Mouse (Mus musculus) hindbrain, embryonic 14.5 days (tissue): Measurements from ENCODE around the gene St8sia2. TPM values are rescaled to one million over a fixed set of nuclear protein-coding genes. Genes with fewer than 3 reads are reported as not detected.

ENCODE experiments used
- ATAC-seq: fragments of 200-750 bp; cut with Nextera tagmentation; 2 replicates; pipeline ENCODE4 v1.8.0; 2017; ENCODE audit warnings: moderate number of reproducible peaks, mild to moderate bottlenecking, moderate TSS enrichment, moderate library complexity; ENCODE audit not compliant: low FRiP score
- DNase-seq: peaks from one replicate; pipeline ENCODE4 v3.0.0-alpha.2; 2015; ENCODE audit warnings: low spot score
- H3K27ac ChIP-seq: fragments of 300-500 bp; sonication (generic); 2 replicates; pipeline ENCODE4 v1.5.1; 2014; ENCODE audit warnings: mild to moderate bottlenecking, moderate library complexity
- H3K27me3 ChIP-seq: fragments of 300-500 bp; sonication (generic); 2 replicates; pipeline ENCODE4 v1.6.1; 2014; ENCODE audit warnings: mild to moderate bottlenecking, low read length, mixed read lengths; ENCODE audit not compliant: control insufficient read depth, insufficient read depth
- H3K36me3 ChIP-seq: fragments of 300-500 bp; sonication (generic); replicated peaks from 2 replicates; pipeline ENCODE4 v1.6.1; 2014; ENCODE audit not compliant: control insufficient read depth, insufficient read depth
- H3K4me1 ChIP-seq: fragments of 300-500 bp; sonication (generic); replicated peaks from 2 replicates; pipeline ENCODE4 v1.6.1; 2014; ENCODE audit warnings: antibody characterized with exemption, low read length, mixed read lengths; ENCODE audit not compliant: control insufficient read depth, insufficient read depth
- H3K4me2 ChIP-seq: fragments of 300-500 bp; sonication (generic); replicated peaks from 2 replicates; pipeline ENCODE4 v1.6.1; 2014; ENCODE audit warnings: mild to moderate bottlenecking, moderate library complexity
- H3K4me3 ChIP-seq: fragments of 300-500 bp; sonication (generic); replicated peaks from 2 replicates; pipeline ENCODE4 v1.5.1; 2014; ENCODE audit warnings: mild to moderate bottlenecking, low read length
- H3K9ac ChIP-seq: fragments of 300-500 bp; sonication (generic); 2 replicates; pipeline ENCODE4 v1.6.1; 2014
- H3K9me3 ChIP-seq: fragments of 300-500 bp; sonication (generic); 2 replicates; pipeline ENCODE4 v1.6.1; 2016; ENCODE audit warnings: low read length; ENCODE audit not compliant: control insufficient read depth
- WGBS: fragments of 180-500 bp; shearing (Covaris S2); extraction: QIAGEN DNeasy Blood & Tissue Kit; methylation state at CpG from one replicate; pipeline ENCODE4 v1.1.7; 2014; 5-methylcytosine and 5-hydroxymethylcytosine counted together
- polyA plus RNA-seq: library from polyadenylated mRNA; unstranded; fragments of >200 nt; fragmentation: Nextera tagmentation; extraction: Ambion mirVana; gene quantifications from 2 replicates; pipeline ENCODE4 v1.2.1, GENCODE M21; 2014

The St8sia2 gene
- polyA plus RNA-seq, 1 experiment from 2014 or later, result 104 TPM

- 84% methylated on average over 8 of the region's 8 CpGs for WGBS
- no peaks in the 10 kb centered on the region for H3K9me3 ChIP-seq
- no peaks in the 10 kb centered on the region for H3K27me3 ChIP-seq
- peaks cover 38% of the 10 kb centered on the region for H3K36me3 ChIP-seq
- peaks cover 26% of the 10 kb centered on the region for H3K4me1 ChIP-seq
- no peak overlapping the region for H3K27ac ChIP-seq
- H3K4me2 ChIP-seq, result no peak overlapping the region
- DNase-seq, result no peak
- no peak overlapping the region for H3K9ac ChIP-seq
- no peak for ATAC-seq
- H3K4me3 ChIP-seq, result no peak overlapping the region
Measured at GRCm38 (mm10) chr7:73939236-73939635, 74.3 kb downstream of the St8sia2 start.

DNA sequence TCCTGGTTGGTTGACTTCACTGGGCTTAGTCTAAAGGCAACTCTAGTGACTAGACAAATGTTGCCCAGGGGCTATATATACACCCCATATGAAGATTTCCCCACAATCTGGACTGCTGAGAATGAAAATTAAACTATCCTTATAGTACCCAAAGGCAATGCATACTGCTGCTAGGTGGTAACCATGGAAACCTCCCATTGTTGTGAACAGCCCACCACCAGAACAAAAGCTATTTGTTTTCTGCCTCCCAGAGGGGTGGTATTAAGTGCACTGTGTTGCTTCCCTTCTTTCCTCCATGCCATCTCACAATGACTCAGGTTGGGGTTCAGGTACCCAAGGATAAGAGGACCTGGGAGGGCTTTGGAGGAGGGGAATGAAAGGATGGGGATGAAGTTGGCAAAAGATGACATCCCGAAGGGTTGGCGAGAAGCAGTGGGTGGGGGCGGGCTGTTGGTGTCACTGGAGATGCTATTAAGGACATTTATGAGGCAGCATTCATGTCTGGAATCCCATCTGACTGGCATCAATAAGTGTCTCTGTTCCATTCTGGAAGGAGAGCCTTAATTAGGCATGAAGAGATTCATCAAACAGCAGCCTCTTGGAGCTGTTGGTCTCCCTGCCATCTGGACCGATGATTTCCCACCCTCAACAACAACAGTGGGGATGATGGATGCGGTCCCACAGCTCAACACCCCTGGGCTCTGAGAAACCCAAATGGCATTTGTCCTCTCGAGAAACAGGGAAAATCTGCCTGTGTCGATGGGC is 75.3 kb downstream of the St8sia2 start:
- peak; percentile 52 for ATAC-seq
- Histone ChIP-seq H3K4me1 (peaks cover 26% of the 10 kb centered on the region), H3K9me3 (no peaks in the 10 kb centered on the region), H3K27ac (peak overlapping the region; percentile 58), H3K36me3 (peaks cover 28% of the 10 kb centered on the region), H3K4me3 (no peak overlapping the region), H3K27me3 (no peaks in the 10 kb centered on the region), H3K4me2 (no peak overlapping the region), H3K9ac (no peak overlapping the region)
- 35% methylated on average over 7 of the region's 7 CpGs for WGBS
- DNase-seq, result no peak

- H3K4me3 ChIP-seq, result no peak overlapping the region
- no peak overlapping the region for H3K9ac ChIP-seq
- DNase-seq, result no peak
- no peaks in the 10 kb centered on the region for H3K9me3 ChIP-seq
- H3K36me3 ChIP-seq, result peaks cover 12% of the 10 kb centered on the region
- 40% methylated on average over 3 of the region's 3 CpGs for WGBS
- H3K4me2 ChIP-seq, result no peak overlapping the region
- no peaks in the 10 kb centered on the region for H3K27me3 ChIP-seq
- ATAC-seq, result no peak
- H3K4me1 ChIP-seq, result peaks cover 13% of the 10 kb centered on the region
- no peak overlapping the region for H3K27ac ChIP-seq
Measured at GRCm38 (mm10) chr7:73936119-73936518, 77.4 kb downstream of the St8sia2 start.

DNA sequence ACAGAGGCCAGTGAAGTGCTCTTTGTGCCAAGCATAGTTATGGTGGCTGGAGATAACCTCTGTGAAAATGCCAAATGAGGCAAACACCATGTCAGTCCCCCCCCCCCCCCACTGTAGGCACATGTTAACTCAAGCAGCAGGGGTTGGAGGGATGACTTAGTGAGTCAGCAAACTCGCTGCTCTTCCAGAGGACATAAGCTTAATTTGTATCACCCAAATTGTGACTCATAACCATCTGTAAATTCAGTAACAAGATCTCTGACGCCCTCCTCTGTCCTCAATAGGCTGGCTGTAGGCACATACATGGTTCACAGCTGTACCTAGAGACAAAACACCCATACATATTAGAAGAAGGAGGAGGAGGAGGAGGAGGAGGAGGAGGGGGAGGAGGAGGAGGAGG is 77.8 kb downstream of the St8sia2 start:
- H3K9ac ChIP-seq, result no peak overlapping the region
- H3K4me3 ChIP-seq, result no peak overlapping the region
- H3K9me3 ChIP-seq, result no peaks in the 10 kb centered on the region
- WGBS, result 61% methylated on average over 2 of the region's 2 CpGs
- H3K27ac ChIP-seq, result no peak overlapping the region
- H3K36me3 ChIP-seq, result peaks cover 9% of the 10 kb centered on the region
- DNase-seq (no peak), ATAC-seq (no peak)
- H3K4me1 ChIP-seq, result peaks cover 9% of the 10 kb centered on the region
- no peaks in the 10 kb centered on the region for H3K27me3 ChIP-seq
- no peak overlapping the region for H3K4me2 ChIP-seq

DNA sequence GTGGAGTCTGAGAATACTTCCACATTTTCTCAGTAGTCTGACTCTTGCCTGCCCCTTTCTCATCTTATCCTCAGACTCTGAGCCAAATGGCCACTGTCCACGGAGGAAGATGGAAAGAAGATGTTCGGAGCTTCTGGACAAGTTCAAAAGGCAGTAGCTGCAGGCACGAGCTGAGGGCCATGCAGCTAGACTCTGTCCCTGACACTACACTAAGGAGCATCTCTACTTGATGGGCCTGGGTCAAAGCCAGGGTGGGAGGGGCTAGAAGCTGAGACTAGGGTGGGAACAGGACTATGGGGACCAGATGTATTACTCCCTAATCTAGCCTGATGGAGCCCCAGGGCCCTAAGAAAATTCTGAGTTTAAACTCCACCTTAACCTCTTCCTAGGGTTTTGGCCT is 80.5 kb downstream of the St8sia2 start:
- Histone ChIP-seq H3K9me3 (no peaks in the 10 kb centered on the region), H3K27ac (no peak overlapping the region), H3K9ac (no peak overlapping the region), H3K36me3 (no peaks in the 10 kb centered on the region), H3K4me1 (peaks cover under 1% of the 10 kb centered on the region; the same call in 1 of the 2 replicates), H3K4me2 (no peak overlapping the region), H3K4me3 (no peak overlapping the region), H3K27me3 (no peaks in the 10 kb centered on the region)
- 81% methylated on average over 3 of the region's 3 CpGs for WGBS
- no peak for ATAC-seq
- DNase-seq, result no peak

GRCm38 (mm10) chr7:73920921-73921485 is 92.5 kb downstream of the St8sia2 start:
- H3K27ac ChIP-seq, result no peak overlapping the region
- H3K4me2 ChIP-seq, result 0 out of 2 replicates have a peak overlapping the region, but pooled peaks have one; percentile 1
- H3K9ac ChIP-seq, result no peak overlapping the region
- no peak for DNase-seq
- H3K36me3 ChIP-seq, result no peaks in the 10 kb centered on the region
- H3K27me3 ChIP-seq, result no peaks in the 10 kb centered on the region
- H3K4me3 ChIP-seq, result no peak overlapping the region
- H3K9me3 ChIP-seq, result no peaks in the 10 kb centered on the region
- no peak for ATAC-seq
- H3K4me1 ChIP-seq, result peaks cover 18% of the 10 kb centered on the region
- WGBS, result 34% methylated on average over 16 of the region's 16 CpGs

- DNase-seq, result peak; percentile 74
- Histone ChIP-seq H3K9me3 (no peaks in the 10 kb centered on the region), H3K27me3 (no peaks in the 10 kb centered on the region), H3K4me3 (no peak overlapping the region), H3K27ac (peak overlapping the region; percentile 33), H3K4me2 (no peak overlapping the region), H3K9ac (no peak overlapping the region), H3K36me3 (no peaks in the 10 kb centered on the region), H3K4me1 (peaks cover 18% of the 10 kb centered on the region)
- WGBS, result 28% methylated on average over 9 of the region's 9 CpGs
- peak; percentile 84 for ATAC-seq
Measured at GRCm38 (mm10) chr7:73917633-73918311, 95.7 kb downstream of the St8sia2 start.

GRCm38 (mm10) chr7:73911899-73912298 is 101.6 kb downstream of the St8sia2 start:
- no peaks in the 10 kb centered on the region for H3K36me3 ChIP-seq
- H3K27ac ChIP-seq, result no peak overlapping the region
- no peaks in the 10 kb centered on the region; the same call in 1 of the 2 replicates for H3K4me1 ChIP-seq
- no peaks in the 10 kb centered on the region for H3K27me3 ChIP-seq
- H3K9me3 ChIP-seq, result no peaks in the 10 kb centered on the region
- H3K4me2 ChIP-seq, result no peak overlapping the region
- no peak for DNase-seq
- 37% methylated on average over 4 of the region's 4 CpGs for whole genome bisulfite sequencing
- H3K4me3 ChIP-seq, result no peak overlapping the region
- no peak overlapping the region for H3K9ac ChIP-seq
- ATAC-seq, result no peak

DNA sequence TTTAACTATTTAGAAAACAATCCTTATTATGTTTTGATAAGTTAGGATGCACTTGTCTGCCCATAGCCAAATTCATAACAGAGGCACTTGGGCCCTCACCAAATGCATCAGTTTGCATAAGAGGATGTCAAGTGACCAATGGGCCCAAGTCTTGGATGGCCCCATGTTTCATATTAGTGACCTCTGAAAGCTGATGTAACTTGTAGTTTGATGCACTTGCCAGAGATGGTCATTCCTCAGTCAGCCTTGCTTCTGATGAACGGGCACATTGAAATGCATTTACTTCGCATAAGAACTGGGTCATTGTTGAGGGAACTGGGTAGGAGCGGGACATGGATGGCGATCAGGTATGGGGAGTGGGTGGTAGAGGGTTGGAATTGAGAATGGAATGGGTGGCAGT is 102.6 kb downstream of the St8sia2 start:
- ATAC-seq, result no peak
- 88% methylated on average over 4 of the region's 4 CpGs for WGBS
- H3K36me3 ChIP-seq, result no peaks in the 10 kb centered on the region
- H3K4me2 ChIP-seq, result no peak overlapping the region
- H3K9ac ChIP-seq, result no peak overlapping the region
- no peaks in the 10 kb centered on the region for H3K27me3 ChIP-seq
- no peak overlapping the region for H3K4me3 ChIP-seq
- no peaks in the 10 kb centered on the region for H3K9me3 ChIP-seq
- H3K4me1 ChIP-seq, result no peaks in the 10 kb centered on the region; the same call in 1 of the 2 replicates
- DNase-seq, result no peak
- H3K27ac ChIP-seq, result no peak overlapping the region
